Mouse (Mus musculus): ENCODE measurements around the gene Gm49345.
"Not testable (repeated sequence)": the region's sequence is repeated elsewhere in the genome, so short reads cannot be mapped to it uniquely, and the experiment has no call there.

Gm49345 gene

DNA sequence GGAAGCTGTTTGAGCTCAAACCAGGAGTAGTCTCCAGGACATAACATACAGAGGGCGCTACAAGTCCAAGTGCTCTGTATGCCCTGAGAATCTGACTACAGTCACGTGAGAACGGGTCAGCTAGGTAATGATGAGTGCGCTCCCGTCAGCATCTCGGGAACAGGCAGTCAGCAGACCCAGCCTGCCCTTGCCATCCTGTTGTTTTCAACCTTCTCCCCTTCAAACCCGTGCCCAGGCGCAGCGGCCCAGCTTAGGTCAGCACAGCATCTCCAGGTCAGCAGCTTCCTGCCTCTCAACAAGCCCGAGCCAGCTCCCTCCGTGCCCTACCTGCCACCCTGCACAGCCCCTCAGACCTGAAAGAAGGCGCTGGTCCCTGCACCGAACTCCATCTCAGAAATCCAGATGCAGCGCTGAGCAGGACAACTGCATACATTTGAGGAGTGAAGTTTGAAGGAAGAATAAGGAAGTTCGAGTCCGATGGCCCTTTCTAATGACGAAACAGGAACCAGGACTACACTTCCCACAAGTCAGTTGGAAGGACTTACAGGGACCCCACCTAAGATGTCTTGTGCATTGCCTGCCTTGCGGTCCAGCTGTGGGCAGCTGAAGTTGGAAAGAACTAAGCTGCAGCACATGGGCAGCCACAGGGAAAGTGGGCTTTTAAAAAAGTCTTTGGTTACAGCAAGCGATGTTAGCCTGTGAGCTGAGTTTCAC lies at the start of gene Gm49345, which contains the start of gene Zfp729a:
Gene Gm49345 (minus strand): TSS at position 476 of the 714 bp plus-strand sequence.
Gene Zfp729a (minus strand): TSS at position 498 of the 714 bp plus-strand sequence.
- DNase-seq: peak; percentile 85

DNA sequence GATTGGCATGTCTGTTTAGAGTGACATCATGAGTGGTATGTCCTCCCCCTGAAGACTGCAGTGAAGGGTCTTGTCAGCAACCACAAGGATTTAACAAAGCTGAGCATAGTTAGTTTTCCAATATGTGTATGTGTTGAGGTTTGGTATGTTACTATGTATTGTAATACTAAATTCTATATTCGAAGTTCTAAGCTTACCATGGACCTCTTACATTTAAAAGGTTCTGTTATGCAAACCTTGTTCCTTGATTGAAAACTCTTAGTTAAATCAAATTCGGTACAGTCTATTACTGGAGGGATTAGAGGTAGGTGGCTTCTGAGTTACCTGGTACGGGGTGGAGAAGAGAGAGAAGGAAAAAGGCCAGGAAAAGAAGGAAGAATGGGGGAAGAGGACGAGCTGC lies 49.4 kb upstream of the Gm49345 start, which contains the start of gene Zfp738:
Gene Zfp738 (minus strand): TSS at position 101 of the 400 bp plus-strand sequence.
- no peak for DNase-seq

DNA sequence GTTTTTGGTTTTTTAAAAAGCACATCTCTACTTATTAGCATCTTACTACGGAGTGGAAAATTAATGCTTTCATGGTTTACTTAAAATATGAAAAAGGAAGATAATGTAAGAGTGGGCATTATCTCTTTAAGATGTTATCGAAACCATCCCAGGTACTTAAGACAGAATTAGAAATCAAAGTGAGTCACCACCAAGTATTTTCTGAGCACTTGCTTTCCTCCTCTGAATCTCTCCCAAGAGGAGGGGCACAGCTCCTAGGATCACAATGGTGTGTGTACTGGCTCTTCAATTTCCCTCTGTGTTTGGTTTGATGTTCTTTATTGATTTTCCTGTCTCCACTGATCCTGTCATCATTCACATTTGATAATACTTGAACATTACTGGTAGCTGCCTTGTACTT lies 46.3 kb upstream of the Gm49345 start:
- DNase-seq: not testable (repeated sequence)

DNA sequence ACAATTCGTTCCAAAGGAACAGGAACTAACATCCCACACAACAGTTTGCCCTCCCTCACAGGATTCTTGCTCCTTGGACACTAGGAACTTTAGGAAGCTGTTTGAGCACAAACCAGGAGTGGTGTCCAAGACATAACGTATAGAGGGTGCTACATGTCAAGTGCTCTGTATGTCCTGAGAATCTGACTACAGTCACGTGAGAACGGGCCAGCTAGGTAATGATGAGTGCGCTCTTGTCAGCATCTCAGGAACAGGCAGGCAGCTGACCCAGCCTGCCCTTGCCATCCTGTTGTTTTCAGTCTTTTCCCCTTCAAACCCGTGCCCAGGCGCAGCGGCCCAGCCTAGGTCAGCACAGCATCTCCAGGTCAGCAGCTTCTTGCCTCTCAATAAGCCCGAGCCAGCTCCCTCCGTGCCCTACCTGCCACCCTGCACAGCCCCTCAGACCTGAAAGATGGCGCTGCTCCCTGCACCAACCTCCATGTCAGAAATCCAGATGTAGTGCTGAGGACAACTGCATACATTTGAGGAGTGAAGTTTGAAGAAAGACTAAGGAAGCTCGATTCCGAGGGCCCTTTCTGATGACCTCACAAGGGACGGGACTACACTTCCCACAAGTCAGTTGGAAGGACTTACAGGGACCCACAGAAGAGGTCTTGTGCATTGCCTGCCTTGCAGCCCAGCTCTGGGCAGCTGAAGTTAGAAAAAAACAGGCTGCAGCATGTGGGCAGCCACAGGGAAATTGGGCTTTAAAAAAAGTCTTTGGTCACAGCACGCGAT lies 45.6 kb upstream of the Gm49345 start:
- DNase-seq: peak; percentile 86

GRCm38 (mm10) chr13:67674902-67675301 lies 37.3 kb upstream of the Gm49345 start:
- no peak for DNase-seq

DNA sequence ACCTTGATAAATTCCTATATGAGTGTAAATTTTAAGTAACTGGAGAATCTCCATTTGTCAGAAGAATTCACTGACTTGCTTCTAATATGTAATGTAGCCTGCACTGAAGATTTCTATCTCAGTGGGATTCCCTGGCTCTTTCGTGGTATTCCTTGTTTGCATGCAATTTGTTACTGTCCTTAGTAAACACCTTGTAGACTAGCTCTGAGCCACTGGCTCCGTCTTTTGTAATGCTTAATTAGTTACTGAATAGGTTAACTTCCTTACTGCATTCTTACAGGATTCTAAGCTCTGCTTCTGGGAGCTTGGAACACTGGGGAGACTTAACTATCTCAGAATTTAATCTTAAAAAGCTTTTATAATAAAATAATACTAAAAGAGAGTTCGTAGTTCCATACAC lies 14.9 kb upstream of the Gm49345 start:
- no peak for DNase-seq

- no peak for DNase-seq
Observed at GRCm38 (mm10) chr13:67610108-67610507, 27.5 kb downstream of the Gm49345 start.

- peak; percentile 86 for DNase-seq
Observed at GRCm38 (mm10) chr13:67609066-67609876, 28.3 kb downstream of the Gm49345 start, which contains the start of gene Zfp729b. Zfp729b (minus strand) TSS chr13:67609707.

DNA sequence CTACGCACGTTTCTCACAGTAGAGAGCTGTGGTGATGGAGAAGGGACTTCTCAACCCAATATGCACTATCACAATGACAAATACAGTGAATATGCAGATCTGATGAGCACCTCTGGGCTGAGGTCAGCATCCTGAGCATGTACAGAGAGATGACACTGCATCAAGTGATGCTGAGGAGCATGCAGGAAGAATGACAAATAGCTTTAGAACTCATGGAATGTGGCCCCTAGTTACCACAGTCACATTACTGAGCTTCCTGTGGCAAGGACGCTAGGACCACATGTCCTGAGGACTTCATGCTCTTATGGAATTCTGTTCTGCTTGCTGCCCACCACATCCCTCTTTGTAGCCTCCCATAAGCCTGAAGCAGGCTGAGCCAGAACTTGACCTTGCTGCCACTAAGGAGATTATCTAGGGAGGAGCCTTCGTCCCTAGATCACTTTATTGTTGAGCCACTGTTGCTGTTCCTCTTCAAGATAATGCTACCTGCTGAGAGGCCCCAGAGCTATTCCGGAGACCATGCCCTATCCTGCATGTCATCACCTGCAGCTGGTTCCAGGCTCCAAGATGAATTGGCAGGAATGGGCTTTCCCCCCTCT lies 64.9 kb downstream of the Gm49345 start:
- no peak for DNase-seq

DNA sequence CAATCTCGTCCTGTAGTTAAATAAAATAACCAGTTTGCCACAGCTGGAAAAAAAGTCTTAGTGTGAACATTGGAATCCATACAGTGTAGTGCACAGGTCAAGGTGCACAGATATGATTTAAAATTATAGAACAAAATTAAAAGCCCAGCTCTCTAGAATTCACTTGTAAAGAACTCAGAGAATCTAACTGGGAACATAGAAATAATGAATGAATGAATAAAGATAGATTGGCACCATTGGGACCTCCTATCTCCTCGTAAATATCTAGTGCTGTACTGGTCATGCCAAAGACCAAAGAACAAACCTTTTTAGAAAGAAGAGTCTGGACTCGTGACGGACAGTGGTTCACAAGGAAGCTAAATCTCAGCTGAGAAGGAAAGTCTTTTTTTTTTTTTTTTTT lies 83.8 kb downstream of the Gm49345 start, which contains the start of gene Zfp748:
Gene Zfp748 (minus strand): TSS at position 101 of the 400 bp plus-strand sequence.
- DNase-seq: no peak

DNA sequence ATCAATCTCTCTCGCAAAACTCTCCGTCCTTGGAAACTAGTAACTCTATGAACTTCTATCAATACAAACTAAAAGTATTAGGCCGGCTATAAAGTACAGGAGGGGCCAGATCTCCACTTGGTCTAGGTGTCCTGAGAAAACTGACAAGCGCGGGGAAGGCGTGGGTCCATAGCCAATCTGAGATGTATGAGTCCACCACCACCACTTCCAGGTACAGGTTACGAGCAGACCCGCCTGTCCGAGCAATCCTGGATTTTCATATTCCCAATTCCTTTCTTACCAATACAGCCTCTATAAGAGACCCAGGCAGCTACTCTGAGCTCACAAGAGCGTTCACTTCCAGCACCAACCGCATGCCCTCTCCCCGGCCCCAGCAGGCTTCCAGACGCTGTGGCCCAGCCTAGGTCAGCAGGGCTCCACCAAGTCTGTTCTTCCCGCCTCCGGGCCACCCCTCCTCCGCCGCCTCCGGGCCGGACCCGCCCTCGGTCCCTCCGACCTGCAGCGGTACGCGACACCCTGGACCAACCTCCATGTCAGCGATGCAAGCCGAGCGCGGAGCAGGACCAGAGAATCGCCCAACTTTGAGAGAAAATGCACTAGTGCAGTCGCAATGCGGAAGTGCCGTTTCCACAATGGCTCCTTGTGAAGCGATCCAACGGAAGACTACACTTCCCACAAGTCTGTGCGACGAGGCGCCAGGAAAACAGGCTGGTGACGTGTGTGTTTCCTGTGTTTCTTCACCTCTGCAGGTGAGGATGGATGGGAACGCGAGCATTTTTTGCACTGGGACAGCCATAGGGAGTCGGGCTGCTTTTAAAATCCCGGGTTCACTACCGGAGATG lies 84.8 kb downstream of the Gm49345 start:
- DNase-seq: peak; percentile 89

DNA sequence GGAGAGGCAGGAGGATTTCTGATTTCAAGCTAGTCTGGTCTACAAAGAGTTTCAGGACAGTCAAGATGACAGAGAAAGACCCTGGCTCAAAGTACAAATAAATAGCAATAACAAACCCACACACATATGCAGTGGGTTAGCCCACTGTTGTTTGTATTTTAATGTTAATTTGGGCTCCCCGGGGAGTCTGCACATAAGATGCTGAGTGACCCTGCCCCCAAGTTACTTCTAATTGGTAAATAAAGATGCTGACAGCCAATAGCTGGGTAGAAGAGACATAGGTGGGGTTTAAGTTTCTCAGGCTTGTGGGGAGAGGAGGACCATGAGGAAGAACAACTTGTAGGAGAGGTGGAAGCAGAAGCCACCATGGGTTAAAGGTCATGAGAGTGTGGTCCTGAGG lies 91.6 kb downstream of the Gm49345 start:
- DNase-seq: no peak

All from right cerebral cortex, postnatal 25 days (tissue).